Mouse (Mus musculus): Measurements from ENCODE around the gene Gdpgp1.

Gdpgp1 gene

DNA sequence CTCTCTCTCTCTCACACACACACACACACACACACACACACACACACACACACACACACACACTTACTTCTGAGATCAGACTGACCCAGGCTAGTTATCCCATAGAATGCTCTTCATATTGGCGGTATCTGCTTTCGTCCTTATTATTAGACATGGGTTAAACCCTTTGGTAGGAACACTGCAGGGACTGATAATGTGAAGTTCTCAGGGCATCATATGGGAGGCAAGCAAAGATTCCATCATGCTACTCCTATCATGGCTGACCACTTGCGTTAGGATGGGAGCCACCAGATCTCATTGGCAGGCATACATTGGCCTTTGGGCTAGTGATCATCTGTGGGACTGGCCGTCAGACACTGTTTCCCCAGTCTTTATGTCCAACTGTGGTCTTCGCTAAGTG, 37.5 kb upstream of the Gdpgp1 start:
- no peak for DNase-seq (ENCODE audit: low read depth, low spot score)
- Histone ChIP-seq H3K27me3 (ENCODE audit: control insufficient read depth, insufficient read depth, low read length, poor library complexity, severe bottlenecking) (no peaks in the 10 kb centered on the region), H3K36me3 (ENCODE audit: control insufficient read depth, insufficient read depth, low read length, poor library complexity, severe bottlenecking) (peaks cover 4% of the 10 kb centered on the region; the same call in 1 of the 2 replicates)

DNA sequence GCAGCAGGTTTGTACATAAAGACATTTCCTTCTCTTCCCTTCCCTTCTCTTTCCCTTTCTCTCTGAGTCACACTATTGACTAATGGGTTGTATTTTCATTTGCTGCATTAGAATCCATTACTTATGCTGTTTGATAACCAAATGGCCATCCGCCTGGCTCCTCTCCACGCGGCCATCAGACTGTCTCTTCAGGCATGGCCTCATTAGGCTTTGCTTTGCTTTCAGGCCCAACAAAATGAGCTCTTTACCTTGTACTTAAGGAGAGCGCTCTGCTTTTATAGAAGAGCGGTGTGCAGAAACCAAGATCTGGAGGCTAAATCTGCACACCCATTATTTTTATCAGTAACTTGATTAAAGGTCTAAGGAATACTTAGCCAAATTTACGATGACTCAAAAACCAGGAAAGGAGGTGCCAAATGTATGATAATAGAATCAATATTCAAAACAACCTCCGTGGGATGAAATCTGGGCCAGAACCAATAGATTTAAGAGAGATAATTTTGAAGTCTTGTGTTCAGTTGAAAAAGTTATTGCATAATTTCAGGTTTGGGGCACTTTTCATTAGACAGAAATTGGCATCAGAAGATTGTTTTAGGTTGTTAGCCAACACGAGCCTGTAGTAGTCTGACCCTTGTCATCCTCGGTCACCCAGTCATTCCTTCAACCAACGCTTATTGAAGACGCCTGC, 36.9 kb upstream of the Gdpgp1 start:
- Histone ChIP-seq H3K27me3 (ENCODE audit: control insufficient read depth, insufficient read depth, low read length, poor library complexity, severe bottlenecking) (no peaks in the 10 kb centered on the region), H3K36me3 (ENCODE audit: control insufficient read depth, insufficient read depth, low read length, poor library complexity, severe bottlenecking) (peaks cover 4% of the 10 kb centered on the region; the same call in 1 of the 2 replicates)
- DNase-seq (ENCODE audit: low read depth, low spot score) = no peak

DNA sequence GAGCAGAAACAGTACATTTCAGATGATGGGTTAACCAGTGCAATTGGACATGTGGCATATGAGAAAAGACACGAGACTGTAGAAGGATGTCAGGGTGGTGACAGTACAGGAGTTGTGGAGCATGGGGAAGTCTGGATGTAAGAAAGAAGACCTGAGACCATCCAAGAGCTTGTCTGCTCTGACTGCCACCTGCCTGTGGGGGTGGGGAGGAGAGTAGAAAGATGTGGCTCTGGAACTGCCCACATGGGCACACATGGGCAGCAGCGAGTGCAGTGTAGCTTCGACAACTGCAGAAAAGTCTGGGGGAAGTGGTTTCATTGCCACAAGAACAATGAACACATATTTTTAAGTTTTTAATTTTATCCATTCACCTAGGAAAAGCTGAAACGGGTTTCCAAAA, 35.3 kb upstream of the Gdpgp1 start:
- peaks cover 4% of the 10 kb centered on the region; the same call in 1 of the 2 replicates for H3K36me3 ChIP-seq (ENCODE audit: control insufficient read depth, insufficient read depth, low read length, poor library complexity, severe bottlenecking)
- peak; percentile 75 for DNase-seq (ENCODE audit: low read depth, low spot score)

DNA sequence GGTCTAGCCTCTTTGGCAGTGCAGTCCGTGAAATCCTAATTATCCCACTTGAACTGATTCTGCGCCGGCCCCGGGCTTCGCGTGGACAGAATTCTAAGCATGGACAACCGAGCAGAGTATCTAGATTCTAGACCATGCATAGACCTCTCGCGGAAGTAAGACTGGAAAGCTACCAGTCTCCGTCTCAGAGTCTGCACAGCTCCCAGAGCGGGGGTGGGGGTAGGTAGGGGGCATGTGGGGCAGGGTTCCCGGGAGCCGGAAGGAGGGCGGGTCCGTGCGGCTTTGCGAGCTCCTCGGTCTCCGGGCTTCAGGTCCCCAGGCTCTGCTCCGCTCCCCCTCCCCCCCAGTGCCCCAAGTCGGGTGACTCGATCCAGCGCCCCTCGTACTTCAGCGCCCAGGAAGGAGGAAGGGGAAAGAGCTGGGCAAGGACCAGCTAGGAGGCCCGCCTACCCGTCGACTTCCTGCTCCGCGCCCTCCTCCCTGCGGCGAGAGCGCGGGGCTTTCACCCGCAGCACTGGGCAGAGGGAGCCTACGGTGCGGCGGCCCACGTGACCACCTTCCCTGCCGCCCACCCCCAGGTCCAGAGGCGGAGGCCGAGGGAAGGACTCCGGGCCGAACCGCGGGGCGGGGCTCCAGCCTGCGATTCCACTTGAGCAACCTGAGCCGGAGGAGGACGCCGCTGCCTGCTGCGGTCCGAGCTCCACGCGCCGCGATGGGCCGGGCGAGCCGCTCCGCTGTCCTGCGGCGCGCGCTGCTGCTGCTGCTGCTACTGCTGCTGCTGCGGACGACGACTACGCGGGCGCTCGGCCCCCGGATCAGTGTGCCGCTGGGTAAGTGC, 34.5 kb upstream of the Gdpgp1 start:
- H3K36me3 ChIP-seq (ENCODE audit: control insufficient read depth, insufficient read depth, low read length, poor library complexity, severe bottlenecking) = peaks cover 4% of the 10 kb centered on the region; the same call in 1 of the 2 replicates
- DNase-seq (ENCODE audit: low read depth, low spot score) = peak; percentile 71
- H3K27me3 ChIP-seq (ENCODE audit: control insufficient read depth, insufficient read depth, low read length, poor library complexity, severe bottlenecking) = no peaks in the 10 kb centered on the region

More for the DNA sequence above, 35.3 kb upstream of the Gdpgp1 start:
- H3K27me3 ChIP-seq (ENCODE audit: control insufficient read depth, insufficient read depth, low read length, poor library complexity, severe bottlenecking) = no peaks in the 10 kb centered on the region

DNA sequence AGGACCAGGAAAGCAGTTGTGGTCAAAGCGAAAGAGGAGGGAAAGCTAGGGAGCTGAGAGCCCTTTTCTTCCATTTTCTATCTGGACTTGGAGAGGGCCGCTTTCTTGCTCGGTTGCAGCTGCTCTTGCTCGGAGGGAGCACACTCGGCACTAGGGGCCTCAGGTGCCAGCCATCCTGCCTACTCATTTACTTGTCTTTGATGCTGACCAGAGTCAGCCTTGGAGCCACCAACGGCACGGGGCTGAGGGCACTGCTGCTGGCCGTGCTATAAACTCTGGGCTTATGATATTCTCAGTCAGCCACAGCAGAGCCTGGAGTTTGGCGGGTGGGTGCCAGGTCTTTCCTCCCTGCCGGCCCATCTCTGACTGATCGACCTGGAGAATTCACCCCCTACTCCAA, 33.8 kb upstream of the Gdpgp1 start:
- peaks cover 4% of the 10 kb centered on the region; the same call in 1 of the 2 replicates for H3K36me3 ChIP-seq (ENCODE audit: control insufficient read depth, insufficient read depth, low read length, poor library complexity, severe bottlenecking)
- DNase-seq (ENCODE audit: low read depth, low spot score) = no peak
- H3K27me3 ChIP-seq (ENCODE audit: control insufficient read depth, insufficient read depth, low read length, poor library complexity, severe bottlenecking) = no peaks in the 10 kb centered on the region

DNA sequence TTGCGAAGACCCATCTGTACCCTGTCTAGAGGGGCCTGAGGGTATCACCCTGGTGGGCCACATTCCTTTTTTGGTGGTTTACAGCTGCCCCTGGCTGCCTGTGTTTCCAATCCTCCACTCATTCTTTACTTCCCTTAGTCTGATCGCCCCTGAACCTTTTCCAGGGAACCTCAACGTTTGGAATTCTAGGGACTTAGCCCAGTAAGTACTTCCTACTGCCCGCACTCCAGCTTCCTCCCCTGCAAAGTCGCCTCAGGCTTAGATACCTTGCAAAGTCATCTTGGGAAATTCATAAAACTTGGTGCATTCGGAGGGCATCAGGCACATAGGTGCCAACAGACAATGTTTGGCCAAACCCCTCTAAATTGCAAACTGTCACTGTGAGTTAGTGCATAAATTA, 33.4 kb upstream of the Gdpgp1 start:
- no peaks in the 10 kb centered on the region for H3K27me3 ChIP-seq (ENCODE audit: control insufficient read depth, insufficient read depth, low read length, poor library complexity, severe bottlenecking)
- peaks cover 4% of the 10 kb centered on the region; the same call in 1 of the 2 replicates for H3K36me3 ChIP-seq (ENCODE audit: control insufficient read depth, insufficient read depth, low read length, poor library complexity, severe bottlenecking)
- no peak for DNase-seq (ENCODE audit: low read depth, low spot score)

DNA sequence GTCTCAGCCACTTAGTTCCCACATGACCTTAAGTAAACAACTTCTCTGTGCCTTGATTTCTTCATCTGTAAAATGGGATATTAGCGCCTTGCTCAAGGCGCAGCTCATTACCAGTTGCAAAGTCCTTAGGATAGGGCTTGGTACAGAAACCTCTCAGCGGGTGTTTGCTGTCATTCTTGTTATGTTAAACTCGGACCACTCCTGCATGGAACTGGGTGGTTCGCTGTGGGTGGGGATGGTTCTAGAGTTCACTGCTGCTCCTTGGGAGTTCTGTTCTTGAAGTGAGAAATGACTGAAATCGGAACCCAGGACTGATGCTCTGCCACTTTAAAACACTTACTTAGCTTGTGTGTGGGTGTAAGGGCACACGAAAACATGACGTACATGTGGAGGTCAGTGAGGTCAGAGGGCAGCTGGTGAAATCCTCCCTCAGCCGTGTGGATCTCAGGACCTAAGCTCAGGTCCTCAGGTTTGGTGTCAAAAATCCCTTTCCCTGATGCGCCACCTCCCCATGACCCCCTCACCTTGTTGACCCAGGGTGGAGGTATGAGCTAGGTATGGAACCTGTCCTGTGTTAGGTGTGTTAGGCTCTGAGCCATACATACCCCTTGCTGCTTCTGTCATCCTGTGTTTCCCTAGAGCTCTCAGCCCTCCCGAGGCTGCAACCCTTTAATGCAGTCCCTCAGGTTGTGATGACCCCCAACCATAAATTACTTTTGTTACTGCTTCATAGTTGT, 32.6 kb upstream of the Gdpgp1 start:
- no peaks in the 10 kb centered on the region for H3K27me3 ChIP-seq (ENCODE audit: control insufficient read depth, insufficient read depth, low read length, poor library complexity, severe bottlenecking)
- peaks cover 4% of the 10 kb centered on the region; the same call in 1 of the 2 replicates for H3K36me3 ChIP-seq (ENCODE audit: control insufficient read depth, insufficient read depth, low read length, poor library complexity, severe bottlenecking)
- DNase-seq (ENCODE audit: low read depth, low spot score) = no peak

DNA sequence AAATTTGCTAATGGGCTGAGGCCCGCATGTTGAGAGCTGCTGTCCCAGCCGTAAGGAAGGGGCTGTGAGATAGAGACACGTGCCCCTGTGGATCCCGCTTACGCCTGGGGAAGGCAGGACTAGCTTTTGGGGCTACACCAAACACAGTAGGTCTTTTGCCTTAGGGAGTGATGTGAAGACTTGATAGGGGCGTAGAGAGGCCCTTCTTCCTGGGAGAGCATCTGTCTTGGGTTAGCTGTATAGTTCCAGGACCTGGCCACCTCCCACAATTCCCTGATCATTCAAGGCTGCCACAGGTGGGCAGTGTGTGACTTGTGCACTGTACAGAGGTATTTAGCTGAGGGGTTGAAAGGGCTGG, 32.1 kb upstream of the Gdpgp1 start:
- DNase-seq (ENCODE audit: low read depth, low spot score) = no peak
- no peaks in the 10 kb centered on the region for H3K27me3 ChIP-seq (ENCODE audit: control insufficient read depth, insufficient read depth, low read length, poor library complexity, severe bottlenecking)

DNA sequence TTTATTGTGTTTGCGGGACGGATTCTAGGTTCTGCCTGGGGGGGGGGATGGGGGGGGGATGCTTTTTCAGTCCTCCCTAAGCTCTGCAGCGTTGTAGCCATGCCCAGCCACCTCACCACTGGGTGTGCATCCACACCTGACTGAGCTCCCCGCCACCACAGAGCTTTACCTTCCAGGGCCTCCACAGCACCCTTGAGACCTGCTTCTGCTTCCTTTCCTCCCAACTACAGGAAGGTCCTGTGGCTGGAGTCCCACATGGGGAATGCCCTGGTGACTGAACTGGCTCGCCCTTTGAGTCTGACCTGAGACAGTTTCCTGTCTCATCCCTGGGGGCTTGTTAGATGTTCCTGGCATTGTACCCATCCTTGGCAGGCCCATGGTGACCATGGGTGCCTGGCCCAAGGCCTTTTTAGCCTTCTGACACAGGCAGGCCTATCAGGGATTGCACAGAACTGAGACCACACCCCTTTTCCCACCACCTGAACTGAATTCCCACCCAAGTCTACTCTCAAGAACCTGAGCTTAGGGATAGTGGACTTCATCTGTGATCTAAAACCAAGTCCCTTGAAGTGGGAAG, 31.6 kb upstream of the Gdpgp1 start:
- H3K36me3 ChIP-seq (ENCODE audit: control insufficient read depth, insufficient read depth, low read length, poor library complexity, severe bottlenecking) = peaks cover 4% of the 10 kb centered on the region; the same call in 1 of the 2 replicates
- DNase-seq (ENCODE audit: low read depth, low spot score) = peak; percentile 52

More for the DNA sequence above, 32.1 kb upstream of the Gdpgp1 start:
- H3K36me3 ChIP-seq (ENCODE audit: control insufficient read depth, insufficient read depth, low read length, poor library complexity, severe bottlenecking) = peaks cover 4% of the 10 kb centered on the region; the same call in 1 of the 2 replicates

DNA sequence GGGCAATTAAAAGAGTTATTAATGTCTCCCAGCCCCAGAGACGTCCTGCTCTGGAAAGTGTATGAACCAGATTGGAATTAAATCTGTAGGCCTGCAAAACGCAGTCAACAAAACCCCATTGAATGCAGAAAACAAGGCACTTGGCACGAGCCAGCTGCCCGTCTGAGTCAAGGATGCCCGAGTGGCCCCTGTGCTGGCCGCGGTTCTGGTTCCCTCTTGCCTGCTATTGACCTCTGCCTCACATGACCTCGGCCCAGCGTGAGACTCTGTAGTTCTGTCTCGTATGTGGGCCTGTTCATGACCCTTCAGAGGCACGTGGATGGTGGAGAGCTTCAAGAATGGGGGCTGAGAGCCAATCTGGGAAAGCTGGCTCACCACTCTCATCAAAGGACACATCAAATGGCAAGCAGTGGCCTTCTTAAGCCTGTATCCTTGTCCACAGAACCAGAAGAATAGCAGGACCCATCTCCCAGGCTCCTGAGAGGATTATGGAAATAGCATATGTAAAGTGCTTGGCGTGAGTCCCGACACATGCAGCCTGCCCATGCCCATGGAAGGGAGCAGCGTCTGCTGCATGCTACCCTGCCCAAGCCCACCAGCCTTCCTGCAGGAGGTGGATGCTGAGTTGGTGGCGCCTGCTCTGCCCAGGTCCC, 30.7 kb upstream of the Gdpgp1 start:
- DNase-seq (ENCODE audit: low read depth, low spot score) = no peak
- peaks cover 4% of the 10 kb centered on the region; the same call in 1 of the 2 replicates for H3K36me3 ChIP-seq (ENCODE audit: control insufficient read depth, insufficient read depth, low read length, poor library complexity, severe bottlenecking)
- no peaks in the 10 kb centered on the region for H3K27me3 ChIP-seq (ENCODE audit: control insufficient read depth, insufficient read depth, low read length, poor library complexity, severe bottlenecking)

More for the DNA sequence above, 31.6 kb upstream of the Gdpgp1 start:
- H3K27me3 ChIP-seq (ENCODE audit: control insufficient read depth, insufficient read depth, low read length, poor library complexity, severe bottlenecking) = no peaks in the 10 kb centered on the region

DNA sequence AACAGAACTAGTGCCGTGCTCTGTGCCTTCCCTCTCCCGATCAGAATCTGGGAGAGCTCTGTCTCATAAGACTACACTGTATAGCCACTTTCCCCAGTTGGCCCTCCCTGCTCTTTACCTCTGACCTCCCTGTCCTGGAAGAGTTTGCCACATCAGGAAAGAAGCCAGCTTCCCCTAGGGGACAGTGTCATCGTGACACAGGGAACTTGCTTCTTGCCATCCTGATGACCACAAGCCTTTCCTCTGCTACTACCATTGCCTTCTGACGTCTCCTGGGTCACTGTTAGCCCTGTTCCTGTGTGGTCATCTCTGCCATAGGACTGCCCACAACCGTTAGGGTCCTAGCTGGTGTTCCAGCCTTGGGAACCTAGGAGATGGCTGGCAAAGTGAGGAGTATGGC, 29.7 kb upstream of the Gdpgp1 start:
- Histone ChIP-seq H3K36me3 (ENCODE audit: control insufficient read depth, insufficient read depth, low read length, poor library complexity, severe bottlenecking) (peaks cover 4% of the 10 kb centered on the region; the same call in 1 of the 2 replicates), H3K27me3 (ENCODE audit: control insufficient read depth, insufficient read depth, low read length, poor library complexity, severe bottlenecking) (no peaks in the 10 kb centered on the region)
- DNase-seq (ENCODE audit: low read depth, low spot score) = no peak

DNA sequence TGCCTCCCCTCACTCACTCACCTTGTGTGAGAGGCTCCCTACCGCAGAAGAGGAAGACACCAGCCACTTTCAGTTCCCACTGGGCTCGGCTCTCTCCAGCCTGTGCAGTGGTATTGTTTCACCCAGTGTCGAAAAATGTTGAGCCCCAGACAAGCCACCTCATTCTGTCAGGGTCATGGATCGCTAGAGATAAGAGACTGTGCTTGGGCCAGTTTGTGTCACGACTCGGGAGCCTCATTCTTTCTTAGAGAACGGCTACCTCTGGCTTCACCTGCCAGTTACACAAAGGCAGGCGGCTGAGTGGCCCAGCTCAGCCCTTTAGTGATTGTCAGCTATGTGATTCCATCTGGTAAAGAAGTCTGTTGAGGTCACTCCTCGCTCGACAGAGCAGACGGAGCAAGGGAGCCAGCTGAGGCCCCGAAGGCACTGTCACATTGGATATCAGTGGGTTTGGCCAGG, 29.0 kb upstream of the Gdpgp1 start:
- Histone ChIP-seq H3K27me3 (ENCODE audit: control insufficient read depth, insufficient read depth, low read length, poor library complexity, severe bottlenecking) (no peaks in the 10 kb centered on the region), H3K36me3 (ENCODE audit: control insufficient read depth, insufficient read depth, low read length, poor library complexity, severe bottlenecking) (peaks cover 4% of the 10 kb centered on the region; the same call in 1 of the 2 replicates)
- peak; percentile 85 for DNase-seq (ENCODE audit: low read depth, low spot score)

DNA sequence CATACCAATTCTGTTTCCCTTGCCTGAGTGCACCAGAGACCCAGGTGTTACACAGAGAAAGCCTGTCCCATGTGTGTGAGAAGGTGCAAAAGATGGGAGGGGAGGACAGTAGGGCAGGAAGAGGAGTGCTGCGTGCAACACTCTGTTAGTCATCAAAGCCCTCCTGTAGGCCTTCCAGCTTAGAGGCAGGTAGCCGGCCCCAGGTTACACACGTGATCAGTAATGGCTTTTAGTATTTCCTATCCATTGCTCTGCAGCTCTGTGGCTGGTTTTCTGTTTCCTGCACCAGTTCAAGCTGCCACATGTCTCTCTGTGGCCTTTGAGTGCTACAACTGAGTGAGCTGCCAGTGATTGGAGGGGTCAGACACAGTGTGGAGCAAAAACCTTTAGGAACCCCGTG, 28.3 kb upstream of the Gdpgp1 start:
- no peak for DNase-seq (ENCODE audit: low read depth, low spot score)
- Histone ChIP-seq H3K36me3 (ENCODE audit: control insufficient read depth, insufficient read depth, low read length, poor library complexity, severe bottlenecking) (peaks cover 4% of the 10 kb centered on the region; the same call in 1 of the 2 replicates), H3K27me3 (ENCODE audit: control insufficient read depth, insufficient read depth, low read length, poor library complexity, severe bottlenecking) (no peaks in the 10 kb centered on the region)

DNA sequence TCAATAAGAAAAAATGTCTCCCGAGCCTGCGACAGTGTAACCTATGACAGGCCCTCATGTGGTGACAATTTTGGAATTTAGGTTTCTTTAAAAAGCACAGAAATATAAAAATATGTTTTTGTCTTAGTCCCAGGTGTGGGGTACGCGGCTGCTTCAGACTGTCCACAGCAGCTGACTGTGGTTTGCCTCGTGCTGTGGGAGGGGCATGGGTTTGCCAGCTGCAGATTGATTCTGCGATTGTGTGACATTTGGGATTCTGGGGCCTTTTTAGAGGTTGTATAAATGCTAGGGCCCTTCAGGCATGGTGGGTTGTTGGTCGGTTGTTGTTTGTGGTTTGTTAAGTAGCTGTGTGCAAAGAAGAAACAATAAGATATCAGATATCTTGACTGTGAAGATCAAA, 27.7 kb upstream of the Gdpgp1 start:
- H3K27me3 ChIP-seq (ENCODE audit: control insufficient read depth, insufficient read depth, low read length, poor library complexity, severe bottlenecking) = no peaks in the 10 kb centered on the region
- peaks cover 2% of the 10 kb centered on the region; the same call in 1 of the 2 replicates for H3K36me3 ChIP-seq (ENCODE audit: control insufficient read depth, insufficient read depth, low read length, poor library complexity, severe bottlenecking)
- peak; percentile 58 for DNase-seq (ENCODE audit: low read depth, low spot score)
